Mouse (Mus musculus) layer of hippocampus, postnatal 25 days (tissue): ENCODE data around the gene Pde4c. TPM values are rescaled to one million over a fixed set of nuclear protein-coding genes. Genes with fewer than 3 reads are reported as not detected.

Source experiments
- DNase-seq, 2 experiments: peaks; one replicate each; pipeline ENCODE4 v3.0.0; 2022; ENCODE audit warnings: mixed read lengths in 2 of 2, low spot score in 1 of 2; ENCODE audit errors: extremely low spot score in 1 of 2
- total RNA-seq, 2 experiments: library from RNA; stranded (reverse); gene quantifications; 2 replicates each; pipeline ENCODE4 v1.2.3; 2021

Gene Pde4c
- total RNA-seq, 2 experiments from 2014 or later: 0.89 to 1.2 TPM

GRCm38 (mm10) chr8:70748246-70749096 lies 25.0 kb downstream of the Pde4c start:
- no peak for DNase-seq

- no peak for DNase-seq
Measured at GRCm38 (mm10) chr8:70749097-70749674, 25.7 kb downstream of the Pde4c start.

- DNase-seq: peak in 1 of 2 experiments; percentile 2
Measured at GRCm38 (mm10) chr8:70750128-70750680, 26.7 kb downstream of the Pde4c start.

- peak; percentile 64 to 92 for DNase-seq
Measured at GRCm38 (mm10) chr8:70752000-70752764, 28.7 kb downstream of the Pde4c start.

- peak in 1 of 2 experiments; percentile 63 for DNase-seq
Measured at GRCm38 (mm10) chr8:70753151-70753550, 29.6 kb downstream of the Pde4c start.

GRCm38 (mm10) chr8:70754043-70754870 lies 30.7 kb downstream of the Pde4c start, which contains the start of gene Rab3a:
Rab3a (plus strand) TSS chr8:70754679.
- DNase-seq: peak; percentile 80 to 87

- peak; percentile 62 to 71 for DNase-seq
Measured at GRCm38 (mm10) chr8:70754871-70755660, 31.5 kb downstream of the Pde4c start.

- DNase-seq: peak; percentile 5 to 9
Measured at GRCm38 (mm10) chr8:70755661-70756475, 32.3 kb downstream of the Pde4c start.

GRCm38 (mm10) chr8:70756476-70757040 lies 33.0 kb downstream of the Pde4c start:
- peak in 1 of 2 experiments; percentile 4 for DNase-seq

GRCm38 (mm10) chr8:70757523-70758307 lies 34.2 kb downstream of the Pde4c start:
- peak in 1 of 2 experiments; percentile 18 for DNase-seq

GRCm38 (mm10) chr8:70758308-70758615 lies 34.7 kb downstream of the Pde4c start:
- DNase-seq: peak in 1 of 2 experiments; percentile 51

GRCm38 (mm10) chr8:70758616-70759561 lies 35.4 kb downstream of the Pde4c start:
- peak in 1 of 2 experiments; percentile 25 for DNase-seq

- peak in 1 of 2 experiments; percentile 15 for DNase-seq
Measured at GRCm38 (mm10) chr8:70760350-70760749, 36.8 kb downstream of the Pde4c start.

GRCm38 (mm10) chr8:70760775-70761406 lies 37.4 kb downstream of the Pde4c start, which contains the start of gene Mpv17l2:
Mpv17l2 (minus strand) TSS chr8:70760946.
- DNase-seq: peak; percentile 80 to 83

GRCm38 (mm10) chr8:70762118-70762517 lies 38.6 kb downstream of the Pde4c start:
- no peak for DNase-seq
